Mouse (Mus musculus) kidney, embryonic 16.5 days (tissue): ENCODE data around the gene 9830107B12Rik. TPM values are rescaled to one million over a fixed set of nuclear protein-coding genes. Genes with fewer than 3 reads are reported as not detected.

Source experiments
- ATAC-seq: fragments of 200-750 bp; cut with Nextera tagmentation; 2 replicates; pipeline ENCODE4 v1.8.0; 2017; ENCODE audit warnings: moderate TSS enrichment; ENCODE audit not compliant: low FRiP score, low TSS enrichment
- H3K27ac ChIP-seq: fragments of 300-500 bp; sonication (generic); 2 replicates; pipeline ENCODE4 v1.5.1; 2014; ENCODE audit warnings: low read length
- H3K27me3 ChIP-seq: fragments of 300-500 bp; sonication (generic); 2 replicates; pipeline ENCODE4 v1.6.1; 2014; ENCODE audit warnings: low read length, control low read depth, mixed read lengths; ENCODE audit not compliant: insufficient read depth
- H3K36me3 ChIP-seq: fragments of 300-500 bp; sonication (generic); 2 replicates; pipeline ENCODE4 v1.6.1; 2014; ENCODE audit warnings: low read length, control low read depth, mixed read lengths; ENCODE audit not compliant: insufficient read depth
- H3K4me1 ChIP-seq: fragments of 300-500 bp; sonication (generic); 2 replicates; pipeline ENCODE4 v1.6.1; 2014; ENCODE audit warnings: low read length, control low read depth, mixed read lengths; ENCODE audit not compliant: insufficient read depth
- H3K4me2 ChIP-seq: fragments of 300-500 bp; sonication (generic); replicated peaks from 2 replicates; pipeline ENCODE4 v1.6.1; 2014; ENCODE audit warnings: low read depth, low read length
- H3K4me3 ChIP-seq: fragments of 300-500 bp; sonication (generic); 2 replicates; pipeline ENCODE4 v1.5.1; 2014; ENCODE audit warnings: mild to moderate bottlenecking, low read length
- H3K9ac ChIP-seq: fragments of 300-500 bp; sonication (generic); replicated peaks from 2 replicates; pipeline ENCODE4 v1.6.1; 2014; ENCODE audit warnings: low read length
- H3K9me3 ChIP-seq: fragments of 300-500 bp; sonication (generic); 2 replicates; pipeline ENCODE4 v1.6.1; 2016; ENCODE audit warnings: low read length, control low read depth
- WGBS: fragments of 180-500 bp; shearing (Covaris S2); extraction: QIAGEN DNeasy Blood & Tissue Kit; methylation state at CpG from one replicate; pipeline ENCODE4 v1.1.7; 2014; 5-methylcytosine and 5-hydroxymethylcytosine counted together
- polyA plus RNA-seq: library from polyadenylated mRNA; unstranded; fragments of >200 nt; fragmentation: Nextera tagmentation; extraction: Ambion mirVana; gene quantifications from 2 replicates; pipeline ENCODE4 v1.2.1, GENCODE M21; 2015

The 9830107B12Rik gene
- polyA plus RNA-seq, 1 experiment from 2014 or later = not detected

- H3K4me2 ChIP-seq = peak overlapping the region; percentile 14; the same call in 1 of the 2 replicates
- H3K9me3 ChIP-seq = peaks cover 3% of the 10 kb centered on the region; the same call in 1 of the 2 replicates
- no peaks in the 10 kb centered on the region for H3K36me3 ChIP-seq
- ATAC-seq = no peak
- WGBS = 1% methylated on average over 26 of the region's 26 CpGs
- H3K4me3 ChIP-seq = peak overlapping the region; percentile 2
- H3K27me3 ChIP-seq = peaks cover 66% of the 10 kb centered on the region
- peaks cover 54% of the 10 kb centered on the region for H3K4me1 ChIP-seq
- H3K27ac ChIP-seq = no peak overlapping the region
- H3K9ac ChIP-seq = no peak overlapping the region
Observed at GRCm38 (mm10) chr17:48095718-48096121, 50.3 kb downstream of the 9830107B12Rik start.

DNA sequence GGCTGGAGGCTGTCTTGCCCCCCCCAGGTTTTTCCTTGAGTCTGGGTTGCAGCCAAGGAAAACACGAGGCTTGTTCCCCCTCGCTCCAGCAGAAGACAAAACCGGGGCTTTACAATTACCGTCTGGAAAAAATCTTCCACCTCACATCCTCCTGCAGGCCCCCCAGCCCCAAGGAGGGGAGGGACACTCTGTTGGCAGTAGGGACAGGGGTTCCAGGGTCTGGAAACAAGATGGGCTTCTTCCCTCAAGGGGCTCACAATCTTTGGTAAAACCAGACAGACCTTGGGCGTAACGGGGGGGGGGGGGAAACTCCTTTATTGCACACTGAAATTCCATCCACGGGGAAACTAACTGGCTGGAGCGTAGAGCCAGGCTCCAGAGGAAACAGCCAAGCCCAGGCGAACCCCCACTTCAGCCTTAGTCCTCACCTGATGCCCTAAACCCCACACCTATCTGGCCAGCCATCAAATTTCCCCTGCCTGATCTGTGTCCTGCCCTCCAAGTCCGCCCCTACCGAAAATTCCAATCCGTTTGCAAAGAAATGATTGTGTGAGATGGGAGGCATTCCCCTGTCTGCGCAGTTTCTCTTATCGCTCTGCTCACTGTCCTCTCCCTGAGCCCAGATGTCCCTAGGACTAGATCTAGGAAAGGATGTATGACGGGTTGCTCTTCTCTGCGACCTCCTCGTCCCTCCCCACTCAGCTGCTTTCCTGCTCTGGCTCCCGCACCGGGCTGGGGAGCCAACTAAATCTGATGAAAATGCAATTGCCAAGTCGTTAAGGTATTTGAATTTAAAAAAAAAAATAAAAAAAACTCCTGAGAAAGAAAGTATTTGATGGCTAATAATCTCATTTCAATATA lies 51.0 kb downstream of the 9830107B12Rik start:
- Histone ChIP-seq H3K9me3 (peaks cover 3% of the 10 kb centered on the region; the same call in 1 of the 2 replicates), H3K36me3 (no peaks in the 10 kb centered on the region), H3K4me2 (peak overlapping the region; percentile 14; the same call in 1 of the 2 replicates), H3K9ac (no peak overlapping the region), H3K27ac (no peak overlapping the region), H3K4me1 (peaks cover 51% of the 10 kb centered on the region), H3K27me3 (peaks cover 63% of the 10 kb centered on the region), H3K4me3 (peak overlapping the region; percentile 2; the same call in 1 of the 2 replicates)
- ATAC-seq = no peak
- 6% methylated on average over 20 of the region's 20 CpGs for WGBS

GRCm38 (mm10) chr17:48093286-48093817 lies 52.7 kb downstream of the 9830107B12Rik start:
- peaks cover 47% of the 10 kb centered on the region for H3K27me3 ChIP-seq
- 78% methylated on average over 5 of the region's 5 CpGs for WGBS
- H3K4me1 ChIP-seq = peaks cover 35% of the 10 kb centered on the region
- no peak overlapping the region for H3K27ac ChIP-seq
- H3K9me3 ChIP-seq = peaks cover 3% of the 10 kb centered on the region; the same call in 1 of the 2 replicates
- H3K9ac ChIP-seq = no peak overlapping the region
- H3K4me2 ChIP-seq = no peak overlapping the region
- no peak overlapping the region for H3K4me3 ChIP-seq
- no peak for ATAC-seq
- H3K36me3 ChIP-seq = no peaks in the 10 kb centered on the region

GRCm38 (mm10) chr17:48090305-48090704 lies 55.8 kb downstream of the 9830107B12Rik start:
- H3K4me2 ChIP-seq = no peak overlapping the region
- 72% methylated on average over 12 of the region's 12 CpGs for WGBS
- no peak overlapping the region for H3K9ac ChIP-seq
- no peak overlapping the region for H3K27ac ChIP-seq
- no peak for ATAC-seq
- peaks cover 3% of the 10 kb centered on the region; the same call in 1 of the 2 replicates for H3K9me3 ChIP-seq
- H3K36me3 ChIP-seq = no peaks in the 10 kb centered on the region
- peaks cover 5% of the 10 kb centered on the region for H3K4me1 ChIP-seq
- no peak overlapping the region for H3K4me3 ChIP-seq
- peaks cover 21% of the 10 kb centered on the region for H3K27me3 ChIP-seq

GRCm38 (mm10) chr17:48089446-48089845 lies 56.6 kb downstream of the 9830107B12Rik start:
- H3K4me3 ChIP-seq = no peak overlapping the region
- no peak overlapping the region for H3K9ac ChIP-seq
- peaks cover 3% of the 10 kb centered on the region; the same call in 1 of the 2 replicates for H3K9me3 ChIP-seq
- ATAC-seq = no peak
- no peaks in the 10 kb centered on the region for H3K36me3 ChIP-seq
- H3K4me2 ChIP-seq = no peak overlapping the region
- no peaks in the 10 kb centered on the region for H3K4me1 ChIP-seq
- peaks cover 12% of the 10 kb centered on the region for H3K27me3 ChIP-seq
- 85% methylated on average over 2 of the region's 2 CpGs for WGBS
- no peak overlapping the region for H3K27ac ChIP-seq

GRCm38 (mm10) chr17:48089019-48089418 lies 57.0 kb downstream of the 9830107B12Rik start, which contains the start of gene 1700067P10Rik:
Gene 1700067P10Rik, plus strand, starts transcription at chr17:48089319.
- no peak within 1 kb of the TSS for H3K4me3 ChIP-seq
- ATAC-seq = no peak
- H3K27ac ChIP-seq = no peak within 1 kb of the TSS
- peaks cover 8% of the 10 kb centered on the region; the same call in 1 of the 2 replicates for H3K27me3 ChIP-seq
- H3K9me3 ChIP-seq = peaks cover 3% of the 10 kb centered on the region; the same call in 1 of the 2 replicates
- no peaks in the 10 kb centered on the region for H3K36me3 ChIP-seq
- H3K4me2 ChIP-seq = no peak within 1 kb of the TSS
- no peaks in the 10 kb centered on the region for H3K4me1 ChIP-seq
- H3K9ac ChIP-seq = no peak within 1 kb of the TSS

DNA sequence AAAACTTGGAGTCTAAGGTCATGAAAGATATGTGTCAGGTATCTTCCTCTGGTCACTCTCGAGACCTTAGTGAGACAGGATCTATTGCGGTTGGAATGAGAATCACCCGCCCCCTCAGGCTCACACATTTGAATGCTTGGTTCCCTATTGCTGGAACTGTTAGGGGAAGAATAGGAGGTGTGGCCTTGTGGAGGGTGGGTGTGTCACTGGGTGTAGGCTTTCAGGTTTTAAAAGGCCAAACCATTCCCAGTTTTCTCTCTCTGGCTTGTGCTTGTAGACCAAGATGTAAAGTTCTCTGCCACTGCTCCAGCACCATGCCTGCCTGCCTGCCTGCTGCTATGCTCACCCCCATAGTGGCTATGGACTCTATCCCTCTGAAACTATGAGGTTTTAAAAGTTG lies 65.4 kb downstream of the 9830107B12Rik start:
- Histone ChIP-seq H3K4me3 (no peak overlapping the region), H3K4me1 (no peaks in the 10 kb centered on the region), H3K27ac (no peak overlapping the region), H3K9me3 (peaks cover 3% of the 10 kb centered on the region; the same call in 1 of the 2 replicates), H3K36me3 (no peaks in the 10 kb centered on the region), H3K9ac (no peak overlapping the region), H3K27me3 (no peaks in the 10 kb centered on the region; the same call in 1 of the 2 replicates), H3K4me2 (no peak overlapping the region)
- 45% methylated on average over 3 of the region's 3 CpGs for WGBS
- ATAC-seq = no peak

Other genes starting within 250 kb of the 9830107B12Rik start
- gene Foxp4, start 221.6 kb downstream of the 9830107B12Rik start, polyA plus RNA-seq = 8.3 and 11.6 TPM in 2 replicates
- not detected in 2 replicates for gene 1700122O11Rik, start 108.0 kb downstream of the 9830107B12Rik start, polyA plus RNA-seq
- gene 1700067P10Rik, start 56.9 kb downstream of the 9830107B12Rik start, polyA plus RNA-seq = not detected in 2 replicates
- 0.15 TPM in 1 of 2 replicates, not detected in the other for gene A530064D06Rik, start 21.0 kb upstream of the 9830107B12Rik start, polyA plus RNA-seq
- 0.14 TPM in 1 of 2 replicates, not detected in the other for gene Trem1, start 86.5 kb upstream of the 9830107B12Rik start, polyA plus RNA-seq
- gene Trem3, start 101.5 kb upstream of the 9830107B12Rik start, polyA plus RNA-seq = 0.21 TPM in 1 of 2 replicates, not detected in the other
- 0.41 and 0.46 TPM in 2 replicates for gene Treml4, start 118.0 kb upstream of the 9830107B12Rik start, polyA plus RNA-seq
- 0.09 and 0.32 TPM in 2 replicates for gene Treml2, start 153.2 kb upstream of the 9830107B12Rik start, polyA plus RNA-seq
- 0.17 and 0.25 TPM in 2 replicates for gene B430306N03Rik, start 169.9 kb upstream of the 9830107B12Rik start, polyA plus RNA-seq
- gene Trem2, start 200.1 kb upstream of the 9830107B12Rik start, polyA plus RNA-seq = 1.8 and 2.4 TPM in 2 replicates
- 0.59 and 0.66 TPM in 2 replicates for gene Treml1, start 213.6 kb upstream of the 9830107B12Rik start, polyA plus RNA-seq